ENCODE assay signal across 23 mouse cellular contexts in genomic region chr14:72081473-72081872, GRCm38 (mm10).
"Had no signal": no experiment of that assay in that cellular context is flagged by ENCODE, and none has a peak within 500 bp of the region (broad histone marks: within the 10 kb centered on the region; RNA-seq: fewer than 3 reads in every experiment).

No protein-coding gene starts in this region.

- H3K36me3 ChIP-seq: heart, embryonic 13.5 days; heart, embryonic 15.5 days; hindbrain, embryonic 13.5 days; hindbrain, embryonic 15.5 days; limb, embryonic 13.5 days; limb, embryonic 15.5 days; liver, embryonic 12.5 days had no signal

- ATAC-seq: hindbrain, postnatal 0 days; intestine, embryonic 16.5 days; liver, embryonic 12.5 days had no signal

- DNase-seq: gastrocnemius, postnatal 14 days; gastrocnemius, postnatal 36 days; heart, adult 11 months; heart, adult 2 months; heart, postnatal 14 days; heart, postnatal 36 days; kidney, adult 11 months; kidney, adult 2 months; kidney, postnatal 10 days; kidney, postnatal 36 days; layer of hippocampus, adult 9-11 months; layer of hippocampus, postnatal 36 days; left cerebral cortex, postnatal 4 days had no signal

- H3K27me3 ChIP-seq: heart, embryonic 13.5 days; heart, embryonic 15.5 days; hindbrain, embryonic 13.5 days; hindbrain, embryonic 15.5 days; limb, embryonic 13.5 days; limb, embryonic 15.5 days; liver, embryonic 12.5 days had no signal

- H3K4me2 ChIP-seq: heart, embryonic 11.5 days; heart, embryonic 13.5 days; heart, embryonic 15.5 days; hindbrain, embryonic 13.5 days; hindbrain, embryonic 15.5 days; limb, embryonic 13.5 days; limb, embryonic 15.5 days; liver, embryonic 12.5 days had no signal

- H3K4me1 ChIP-seq: heart, embryonic 15.5 days; hindbrain, embryonic 13.5 days; hindbrain, embryonic 15.5 days; limb, embryonic 13.5 days; limb, embryonic 15.5 days; liver, embryonic 12.5 days had no signal

- H3K9ac ChIP-seq: heart, embryonic 13.5 days; heart, embryonic 15.5 days; hindbrain, embryonic 13.5 days; hindbrain, embryonic 15.5 days; limb, embryonic 13.5 days; limb, embryonic 15.5 days; liver, embryonic 12.5 days had no signal

- H3K9me3 ChIP-seq: heart, embryonic 13.5 days; heart, embryonic 15.5 days; hindbrain, embryonic 13.5 days; hindbrain, embryonic 15.5 days; limb, embryonic 13.5 days; limb, embryonic 15.5 days; liver, embryonic 12.5 days had no signal

- H3K27ac ChIP-seq: heart, adult 2 months; heart, embryonic 13.5 days; heart, embryonic 15.5 days; hindbrain, embryonic 13.5 days; hindbrain, embryonic 15.5 days; hindbrain, postnatal 0 days; limb, embryonic 13.5 days; limb, embryonic 15.5 days; liver, embryonic 12.5 days had no signal

- H3K4me3 ChIP-seq: heart, adult 2 months; heart, embryonic 13.5 days; heart, embryonic 15.5 days; hindbrain, embryonic 13.5 days; hindbrain, embryonic 15.5 days; limb, embryonic 13.5 days; limb, embryonic 15.5 days; liver, embryonic 12.5 days had no signal
